Mouse (Mus musculus): ENCODE measurements at regions not wholly inside any gene's neighbourhood (a gene's known extent, or its start where the extent isn't known, plus 50 kb on each side); places are given as distances from the start of the nearest gene placed in this dataset.

DNA sequence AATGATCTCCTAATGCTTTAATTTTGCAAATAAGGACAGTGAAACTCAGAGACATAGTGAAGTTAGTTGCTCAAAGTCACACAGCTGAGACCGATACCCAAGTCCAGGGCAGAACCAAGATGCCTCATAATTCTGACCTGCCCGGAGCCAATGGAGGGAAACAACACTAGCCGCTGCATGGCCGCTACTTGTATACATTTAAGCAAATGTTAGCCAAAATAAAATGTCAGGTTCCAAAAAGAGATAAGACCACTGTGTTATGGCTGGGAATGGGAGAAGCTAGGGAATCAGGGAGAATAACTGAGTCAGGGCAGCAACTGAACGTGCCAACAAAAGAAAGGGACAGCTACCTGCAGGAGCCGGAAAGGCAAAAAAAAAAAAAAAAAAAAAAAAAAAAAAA lies 97.4 kb downstream of the Dad1 start:
- WGBS, result 84% methylated on average over 6 of the region's 6 CpGs
- Histone ChIP-seq H3K4me3 (replicated peaks; ENCODE audit: low read length) (no peak overlapping the region), H3K27ac (ENCODE audit: low read length) (no peak overlapping the region), H3K27me3 (ENCODE audit: control insufficient read depth, insufficient read depth, low read length) (no peaks in the 10 kb centered on the region), H3K4me1 (ENCODE audit: control insufficient read depth, insufficient read depth, low read length) (no peaks in the 10 kb centered on the region), H3K9ac (ENCODE audit: low read length) (no peak overlapping the region), H3K9me3 (replicated peaks; ENCODE audit: control insufficient read depth, low read length) (no peaks in the 10 kb centered on the region), H3K36me3 (ENCODE audit: control insufficient read depth, insufficient read depth, low read length) (no peaks in the 10 kb centered on the region), H3K4me2 (ENCODE audit: low read depth, low read length) (no peak overlapping the region)
- no peak for ATAC-seq (ENCODE audit: insufficient read depth, low FRiP score)

DNA sequence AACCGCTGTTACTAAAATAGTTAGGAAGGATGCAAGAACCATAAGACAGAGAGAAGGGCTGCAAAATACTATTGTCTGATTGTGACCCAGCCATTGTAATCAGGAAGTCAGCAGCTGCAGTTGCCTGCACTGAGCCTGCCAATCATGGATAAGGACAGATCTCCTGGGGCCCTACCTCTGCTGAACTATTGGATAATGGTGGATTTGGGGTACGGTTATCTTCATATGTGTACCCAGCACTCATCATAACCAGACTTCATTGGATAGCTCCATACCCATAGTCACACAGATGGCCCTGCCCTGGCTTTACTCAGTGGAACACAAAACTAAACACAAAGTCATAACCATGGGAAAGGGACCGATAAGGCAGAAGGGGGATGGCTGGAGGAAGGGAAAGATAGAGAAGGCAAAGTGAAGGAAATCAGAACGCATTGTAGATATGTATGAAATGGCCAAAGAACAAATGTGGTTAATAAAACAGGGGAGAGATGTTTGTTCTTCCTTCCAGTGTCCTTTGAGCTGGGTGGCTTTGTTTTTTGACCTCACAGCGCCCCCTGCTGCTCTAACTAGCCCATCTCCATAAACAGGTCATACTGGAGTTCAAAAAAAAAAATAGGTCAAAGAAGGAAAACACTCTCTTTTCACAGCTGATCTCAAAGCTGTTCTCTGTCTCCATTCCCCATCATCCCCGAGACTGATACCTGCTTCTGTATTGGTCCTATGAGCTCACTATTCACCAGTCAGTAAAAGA lies 101.2 kb downstream of the Dad1 start:
- Histone ChIP-seq H3K9me3 (replicated peaks; ENCODE audit: control insufficient read depth, low read length) (no peaks in the 10 kb centered on the region), H3K4me3 (replicated peaks; ENCODE audit: low read length) (no peak overlapping the region), H3K9ac (ENCODE audit: low read length) (no peak overlapping the region), H3K4me1 (ENCODE audit: control insufficient read depth, insufficient read depth, low read length) (no peaks in the 10 kb centered on the region), H3K4me2 (ENCODE audit: low read depth, low read length) (no peak overlapping the region), H3K36me3 (ENCODE audit: control insufficient read depth, insufficient read depth, low read length) (no peaks in the 10 kb centered on the region), H3K27ac (ENCODE audit: low read length) (no peak overlapping the region), H3K27me3 (ENCODE audit: control insufficient read depth, insufficient read depth, low read length) (no peaks in the 10 kb centered on the region)
- peak; percentile 47; the same call in 1 of the 2 replicates for ATAC-seq (ENCODE audit: insufficient read depth, low FRiP score)
- 43% methylated on average over 6 of the region's 6 CpGs for WGBS

DNA sequence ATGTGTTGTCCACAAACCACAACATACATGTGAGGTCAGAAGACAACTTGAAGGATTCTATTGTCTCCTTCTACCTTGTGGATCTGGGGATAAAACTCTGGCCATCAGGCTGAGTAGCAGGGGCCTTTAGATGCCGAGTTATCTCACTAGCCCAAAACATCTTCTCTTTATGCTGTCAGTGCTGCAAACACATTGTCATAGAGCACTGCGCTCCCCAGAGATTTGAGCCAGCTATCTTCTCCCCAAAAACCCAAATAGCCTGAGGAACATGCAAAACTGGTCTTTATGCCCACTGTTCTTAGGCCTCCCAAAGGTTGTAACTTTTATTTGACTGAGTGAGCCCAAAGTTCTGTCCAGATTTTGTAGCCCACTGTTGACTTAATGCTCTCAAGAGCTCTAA lies 102.0 kb downstream of the Dad1 start:
- WGBS, result 85% methylated on average over 2 of the region's 2 CpGs

DNA sequence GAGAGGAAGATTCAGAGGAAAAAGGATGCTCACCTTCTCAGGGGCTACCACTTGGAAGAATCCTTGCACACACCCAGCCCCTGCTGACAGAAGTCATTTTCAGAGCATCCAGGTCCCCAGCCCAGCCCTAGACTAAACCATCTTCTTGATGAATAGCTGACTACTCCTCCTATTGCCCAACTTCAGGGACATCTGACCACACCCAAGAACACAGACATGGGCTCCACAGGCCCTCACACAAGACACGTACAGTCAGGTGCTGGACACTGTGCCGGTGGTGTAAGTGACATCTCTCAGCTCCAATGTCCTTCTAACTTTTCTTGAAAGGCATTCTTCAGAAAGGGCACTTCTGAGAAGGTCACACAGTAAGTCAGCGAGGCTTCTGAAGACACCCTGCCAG lies 102.6 kb downstream of the Dad1 start:
- no peak for ATAC-seq (ENCODE audit: insufficient read depth, low FRiP score)
- WGBS, result 87% methylated on average over 3 of the region's 3 CpGs
- H3K27me3 ChIP-seq (ENCODE audit: control insufficient read depth, insufficient read depth, low read length), result no peaks in the 10 kb centered on the region
- H3K9ac ChIP-seq (ENCODE audit: low read length), result no peak overlapping the region
- no peaks in the 10 kb centered on the region for H3K9me3 ChIP-seq (replicated peaks; ENCODE audit: control insufficient read depth, low read length)
- no peak overlapping the region for H3K27ac ChIP-seq (ENCODE audit: low read length)
- no peak overlapping the region for H3K4me3 ChIP-seq (replicated peaks; ENCODE audit: low read length)
- no peaks in the 10 kb centered on the region for H3K36me3 ChIP-seq (ENCODE audit: control insufficient read depth, insufficient read depth, low read length)
- no peak overlapping the region for H3K4me2 ChIP-seq (ENCODE audit: low read depth, low read length)
- H3K4me1 ChIP-seq (ENCODE audit: control insufficient read depth, insufficient read depth, low read length), result no peaks in the 10 kb centered on the region

More for the DNA sequence above, 102.0 kb downstream of the Dad1 start:
- ATAC-seq (ENCODE audit: insufficient read depth, low FRiP score), result no peak
- H3K4me2 ChIP-seq (ENCODE audit: low read depth, low read length), result no peak overlapping the region
- no peaks in the 10 kb centered on the region for H3K36me3 ChIP-seq (ENCODE audit: control insufficient read depth, insufficient read depth, low read length)
- no peaks in the 10 kb centered on the region for H3K4me1 ChIP-seq (ENCODE audit: control insufficient read depth, insufficient read depth, low read length)
- no peaks in the 10 kb centered on the region for H3K9me3 ChIP-seq (replicated peaks; ENCODE audit: control insufficient read depth, low read length)
- H3K27me3 ChIP-seq (ENCODE audit: control insufficient read depth, insufficient read depth, low read length), result no peaks in the 10 kb centered on the region
- no peak overlapping the region for H3K27ac ChIP-seq (ENCODE audit: low read length)
- H3K9ac ChIP-seq (ENCODE audit: low read length), result no peak overlapping the region
- H3K4me3 ChIP-seq (replicated peaks; ENCODE audit: low read length), result no peak overlapping the region

DNA sequence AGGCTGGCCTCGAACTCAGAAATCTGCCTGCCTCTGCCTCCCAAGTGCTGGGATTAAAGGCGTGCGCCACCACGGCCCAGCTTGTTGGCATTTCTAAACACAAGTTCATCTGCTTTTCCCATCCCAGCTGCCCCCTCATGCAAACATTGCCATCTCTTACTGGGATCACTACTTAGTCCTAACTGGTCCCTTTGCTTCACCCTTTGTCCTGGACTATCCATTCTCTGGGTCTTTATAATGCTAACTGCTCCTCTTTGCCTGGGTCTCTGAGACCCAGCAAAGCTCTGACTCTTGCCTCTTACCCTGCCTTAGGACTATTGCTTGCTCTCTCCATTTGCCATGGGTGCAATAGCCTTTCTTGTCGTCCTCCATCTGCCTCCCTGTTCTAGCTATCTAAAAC lies 103.7 kb downstream of the Dad1 start:
- no peak for ATAC-seq (ENCODE audit: insufficient read depth, low FRiP score)
- WGBS, result 88% methylated on average over 5 of the region's 5 CpGs
- no peak overlapping the region for H3K4me2 ChIP-seq (ENCODE audit: low read depth, low read length)
- no peak overlapping the region for H3K9ac ChIP-seq (ENCODE audit: low read length)
- H3K27ac ChIP-seq (ENCODE audit: low read length), result no peak overlapping the region
- no peaks in the 10 kb centered on the region for H3K4me1 ChIP-seq (ENCODE audit: control insufficient read depth, insufficient read depth, low read length)
- H3K4me3 ChIP-seq (replicated peaks; ENCODE audit: low read length), result no peak overlapping the region
- no peaks in the 10 kb centered on the region for H3K27me3 ChIP-seq (ENCODE audit: control insufficient read depth, insufficient read depth, low read length)
- H3K36me3 ChIP-seq (ENCODE audit: control insufficient read depth, insufficient read depth, low read length), result no peaks in the 10 kb centered on the region
- no peaks in the 10 kb centered on the region for H3K9me3 ChIP-seq (replicated peaks; ENCODE audit: control insufficient read depth, low read length)

DNA sequence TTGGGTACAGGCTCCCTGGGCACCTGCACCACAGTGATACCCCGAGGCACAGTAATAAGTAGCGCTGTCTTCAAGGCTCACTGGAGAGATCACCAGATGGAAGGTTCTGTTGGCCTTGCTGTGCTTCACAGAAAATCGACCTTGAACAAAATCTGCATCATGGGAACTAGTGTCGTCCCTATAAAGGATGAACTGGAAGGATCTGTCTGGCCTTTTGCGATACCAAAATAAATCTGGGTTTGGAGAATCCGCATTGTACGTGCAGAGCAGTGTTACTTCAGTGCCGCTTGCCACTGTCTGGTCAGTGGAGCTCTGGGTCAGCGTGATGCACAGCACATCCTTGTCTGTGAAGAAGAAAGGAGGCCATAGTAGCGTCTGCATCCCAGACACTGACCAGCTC lies 105.3 kb downstream of the Dad1 start:
- no peaks in the 10 kb centered on the region for H3K4me1 ChIP-seq (ENCODE audit: control insufficient read depth, insufficient read depth, low read length)
- H3K4me3 ChIP-seq (replicated peaks; ENCODE audit: low read length), result no peak overlapping the region
- no peak for ATAC-seq (ENCODE audit: insufficient read depth, low FRiP score)
- no peaks in the 10 kb centered on the region for H3K9me3 ChIP-seq (replicated peaks; ENCODE audit: control insufficient read depth, low read length)
- WGBS, result 93% methylated on average over 10 of the region's 10 CpGs
- H3K4me2 ChIP-seq (ENCODE audit: low read depth, low read length), result no peak overlapping the region
- no peaks in the 10 kb centered on the region for H3K27me3 ChIP-seq (ENCODE audit: control insufficient read depth, insufficient read depth, low read length)
- H3K9ac ChIP-seq (ENCODE audit: low read length), result no peak overlapping the region
- no peak overlapping the region for H3K27ac ChIP-seq (ENCODE audit: low read length)
- H3K36me3 ChIP-seq (ENCODE audit: control insufficient read depth, insufficient read depth, low read length), result no peaks in the 10 kb centered on the region

DNA sequence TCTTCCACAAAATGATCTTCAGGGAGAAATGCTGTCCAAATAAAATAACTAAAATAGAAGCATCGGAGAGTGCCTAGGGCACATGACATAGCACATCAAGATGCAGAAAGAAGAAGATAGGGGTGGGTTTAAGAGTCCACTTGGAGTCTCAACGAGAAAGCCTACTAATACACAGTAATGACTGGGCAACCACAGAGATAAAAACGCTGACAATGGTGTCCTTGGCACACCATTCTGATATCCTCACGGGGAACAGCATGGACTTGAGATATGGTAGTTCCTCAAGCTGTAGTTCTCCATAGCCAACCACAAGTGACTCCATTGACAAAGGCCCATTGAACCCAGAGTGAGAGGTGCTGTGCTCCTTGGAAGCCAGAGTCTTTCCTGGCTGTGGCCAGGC lies 105.8 kb downstream of the Dad1 start:
- Histone ChIP-seq H3K4me2 (ENCODE audit: low read depth, low read length) (no peak overlapping the region), H3K4me3 (replicated peaks; ENCODE audit: low read length) (no peak overlapping the region), H3K36me3 (ENCODE audit: control insufficient read depth, insufficient read depth, low read length) (no peaks in the 10 kb centered on the region), H3K27me3 (ENCODE audit: control insufficient read depth, insufficient read depth, low read length) (no peaks in the 10 kb centered on the region), H3K9ac (ENCODE audit: low read length) (no peak overlapping the region), H3K9me3 (replicated peaks; ENCODE audit: control insufficient read depth, low read length) (no peaks in the 10 kb centered on the region), H3K4me1 (ENCODE audit: control insufficient read depth, insufficient read depth, low read length) (no peaks in the 10 kb centered on the region), H3K27ac (ENCODE audit: low read length) (no peak overlapping the region)
- WGBS, result 88% methylated on average over 4 of the region's 4 CpGs
- no peak for ATAC-seq (ENCODE audit: insufficient read depth, low FRiP score)

DNA sequence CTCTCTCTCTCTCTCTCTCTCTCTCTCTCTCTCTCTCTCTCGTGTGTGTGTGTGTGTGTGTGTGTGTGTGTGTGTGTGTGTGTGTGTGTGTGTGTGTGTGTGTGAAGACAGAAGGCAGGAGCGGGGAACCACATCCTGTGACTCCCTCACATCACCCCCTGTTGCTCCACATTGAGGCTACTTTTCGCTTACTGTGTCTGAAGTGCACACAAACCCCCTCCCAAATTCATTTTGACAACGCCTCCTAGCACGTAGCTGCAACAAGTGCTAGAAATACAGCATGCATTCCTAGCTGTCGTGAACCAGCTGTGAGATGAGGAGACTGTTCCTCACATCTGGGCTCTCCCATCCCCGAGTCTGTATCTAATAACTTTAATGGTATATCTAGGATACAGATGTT lies 106.4 kb downstream of the Dad1 start:
- H3K4me3 ChIP-seq (replicated peaks; ENCODE audit: low read length), result no peak overlapping the region
- H3K27me3 ChIP-seq (ENCODE audit: control insufficient read depth, insufficient read depth, low read length), result no peaks in the 10 kb centered on the region
- no peak overlapping the region for H3K4me2 ChIP-seq (ENCODE audit: low read depth, low read length)
- no peak for ATAC-seq (ENCODE audit: insufficient read depth, low FRiP score)
- no peak overlapping the region for H3K9ac ChIP-seq (ENCODE audit: low read length)
- no peaks in the 10 kb centered on the region for H3K4me1 ChIP-seq (ENCODE audit: control insufficient read depth, insufficient read depth, low read length)
- 67% methylated on average over 6 of the region's 7 CpGs for WGBS
- H3K27ac ChIP-seq (ENCODE audit: low read length), result no peak overlapping the region
- H3K9me3 ChIP-seq (replicated peaks; ENCODE audit: control insufficient read depth, low read length), result no peaks in the 10 kb centered on the region
- H3K36me3 ChIP-seq (ENCODE audit: control insufficient read depth, insufficient read depth, low read length), result no peaks in the 10 kb centered on the region

DNA sequence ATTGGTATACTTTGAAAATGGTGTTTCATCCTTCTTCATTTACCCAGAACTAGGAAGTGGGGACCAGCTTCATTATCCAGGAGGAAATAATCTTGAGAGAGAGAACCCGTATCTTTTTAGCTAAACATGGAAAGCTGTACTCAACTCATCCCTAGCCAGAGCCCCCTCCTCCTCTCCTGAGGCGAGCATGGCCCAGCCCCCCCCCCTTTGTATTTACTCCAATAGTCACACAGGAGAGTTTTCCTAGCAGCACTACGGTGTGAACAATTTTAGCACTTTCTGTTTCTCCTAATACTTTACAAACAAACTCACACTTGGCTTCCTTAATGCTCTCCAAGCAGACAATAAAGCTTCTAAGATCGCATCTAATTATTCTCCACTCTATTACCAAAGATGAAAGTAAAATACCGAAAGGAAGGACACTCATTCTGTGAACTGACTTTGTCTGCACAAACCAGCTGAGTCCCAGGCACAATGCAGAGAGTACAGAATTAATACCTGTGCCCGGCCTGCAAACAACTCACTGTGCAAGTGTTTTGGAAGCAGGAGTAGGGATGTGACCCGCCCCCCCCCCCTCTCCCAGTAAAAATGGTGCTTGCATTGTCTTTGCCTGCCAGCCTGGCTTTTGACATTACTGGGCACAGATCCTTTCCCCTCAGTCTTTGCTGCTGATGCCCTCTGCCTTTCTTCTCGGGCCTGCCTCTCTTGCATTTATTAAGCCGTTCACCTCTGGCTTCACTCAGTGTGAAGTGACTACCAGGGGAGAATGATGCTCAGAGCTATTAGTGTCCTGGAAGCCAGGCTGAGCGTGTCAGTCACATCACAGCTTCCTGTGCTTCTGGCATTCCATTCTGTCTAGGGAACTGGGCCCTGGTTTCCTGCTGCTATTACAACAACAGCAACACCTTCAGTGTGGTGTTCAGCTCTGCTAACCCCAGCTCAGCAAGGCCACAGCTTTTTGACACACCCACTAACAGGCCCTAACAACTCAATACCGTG lies 107.9 kb downstream of the Dad1 start:
- Histone ChIP-seq H3K9me3 (replicated peaks; ENCODE audit: control insufficient read depth, low read length) (no peaks in the 10 kb centered on the region), H3K27me3 (ENCODE audit: control insufficient read depth, insufficient read depth, low read length) (no peaks in the 10 kb centered on the region), H3K4me3 (replicated peaks; ENCODE audit: low read length) (no peak overlapping the region), H3K4me2 (ENCODE audit: low read depth, low read length) (no peak overlapping the region), H3K9ac (ENCODE audit: low read length) (no peak overlapping the region), H3K4me1 (ENCODE audit: control insufficient read depth, insufficient read depth, low read length) (no peaks in the 10 kb centered on the region), H3K27ac (ENCODE audit: low read length) (no peak overlapping the region), H3K36me3 (ENCODE audit: control insufficient read depth, insufficient read depth, low read length) (no peaks in the 10 kb centered on the region)
- ATAC-seq (ENCODE audit: insufficient read depth, low FRiP score), result no peak
- WGBS, result 42% methylated on average over 11 of the region's 11 CpGs

All from stomach, embryonic 16.5 days (tissue).